Mouse (Mus musculus) hindbrain, embryonic 16.5 days (tissue): ENCODE results near the gene 2310061I04Rik. TPM values are rescaled to one million over a fixed set of nuclear protein-coding genes. Genes with fewer than 3 reads are reported as not detected.

Source experiments
- ATAC-seq: fragments of 200-750 bp; cut with Nextera tagmentation; 2 replicates; pipeline ENCODE4 v1.8.0; 2017; ENCODE audit warnings: moderate TSS enrichment, moderate library complexity
- H3K27ac ChIP-seq: fragments of 300-500 bp; sonication (generic); 2 replicates; pipeline ENCODE4 v1.5.1; 2014; ENCODE audit warnings: low read depth, mild to moderate bottlenecking, control low read depth, low read length, moderate library complexity
- H3K27me3 ChIP-seq: fragments of 300-500 bp; sonication (generic); replicated peaks from 2 replicates; pipeline ENCODE4 v1.6.1; 2014; ENCODE audit warnings: low read length; ENCODE audit not compliant: control insufficient read depth, insufficient read depth
- H3K36me3 ChIP-seq: fragments of 300-500 bp; sonication (generic); 2 replicates; pipeline ENCODE4 v1.6.1; 2014; ENCODE audit warnings: mild to moderate bottlenecking, low read length, moderate library complexity, mixed read lengths; ENCODE audit not compliant: control insufficient read depth, insufficient read depth
- H3K4me1 ChIP-seq: fragments of 300-500 bp; sonication (generic); 2 replicates; pipeline ENCODE4 v1.6.1; 2014; ENCODE audit warnings: low read depth, low read length; ENCODE audit not compliant: control insufficient read depth, insufficient read depth
- H3K4me2 ChIP-seq: fragments of 300-500 bp; sonication (generic); 2 replicates; pipeline ENCODE4 v1.6.1; 2014; ENCODE audit warnings: mild to moderate bottlenecking, low read length, control low read depth, moderate library complexity
- H3K4me3 ChIP-seq: fragments of 300-500 bp; sonication (generic); 2 replicates; pipeline ENCODE4 v1.5.1; 2014; ENCODE audit warnings: mild to moderate bottlenecking, low read length, control low read depth, moderate library complexity
- H3K9ac ChIP-seq: fragments of 300-500 bp; sonication (generic); 2 replicates; pipeline ENCODE4 v1.6.1; 2014; ENCODE audit warnings: low read depth, mild to moderate bottlenecking, control low read depth, low read length, moderate library complexity
- H3K9me3 ChIP-seq: fragments of 300-500 bp; sonication (generic); 2 replicates; pipeline ENCODE4 v1.6.1; 2014; ENCODE audit warnings: mild to moderate bottlenecking, low read length, moderate library complexity; ENCODE audit not compliant: control insufficient read depth
- WGBS: fragments of 180-500 bp; shearing (Covaris S2); extraction: QIAGEN DNeasy Blood & Tissue Kit; methylation state at CpG from one replicate; pipeline ENCODE4 v1.1.7; 2014; 5-methylcytosine and 5-hydroxymethylcytosine counted together
- polyA plus RNA-seq: library from polyadenylated mRNA; unstranded; fragments of >200 nt; fragmentation: Nextera tagmentation; extraction: Ambion mirVana; gene quantifications from 2 replicates; pipeline ENCODE4 v1.2.1, GENCODE M21; 2015

Gene 2310061I04Rik
- polyA plus RNA-seq, 1 experiment from 2014 or later, result 67.4 TPM

GRCm38 (mm10) chr17:35905587-35905986, 8.4 kb upstream of the 2310061I04Rik start:
- H3K9ac ChIP-seq, result no peak overlapping the region
- 100% methylated on average over 1 of the region's 1 CpGs for WGBS
- peaks cover 46% of the 10 kb centered on the region for H3K36me3 ChIP-seq
- no peak overlapping the region for H3K4me3 ChIP-seq
- no peaks in the 10 kb centered on the region for H3K27me3 ChIP-seq
- no peak overlapping the region for H3K4me2 ChIP-seq
- no peak for ATAC-seq
- H3K4me1 ChIP-seq, result peaks cover 16% of the 10 kb centered on the region
- H3K27ac ChIP-seq, result no peak overlapping the region
- no peaks in the 10 kb centered on the region for H3K9me3 ChIP-seq

- Histone ChIP-seq H3K27me3 (no peaks in the 10 kb centered on the region), H3K27ac (no peak overlapping the region), H3K9me3 (no peaks in the 10 kb centered on the region), H3K4me1 (peaks cover 13% of the 10 kb centered on the region), H3K9ac (no peak overlapping the region), H3K4me2 (no peak overlapping the region), H3K4me3 (no peak overlapping the region), H3K36me3 (peaks cover 55% of the 10 kb centered on the region)
- no peak for ATAC-seq
- WGBS, result 85% methylated on average over 4 of the region's 4 CpGs
Measured at GRCm38 (mm10) chr17:35903992-35904355, 6.7 kb upstream of the 2310061I04Rik start.

GRCm38 (mm10) chr17:35903343-35903991, 6.2 kb upstream of the 2310061I04Rik start:
- ATAC-seq, result no peak
- Histone ChIP-seq H3K9me3 (no peaks in the 10 kb centered on the region), H3K9ac (no peak overlapping the region), H3K27me3 (no peaks in the 10 kb centered on the region), H3K4me2 (no peak overlapping the region), H3K36me3 (peaks cover 55% of the 10 kb centered on the region), H3K27ac (no peak overlapping the region), H3K4me3 (no peak overlapping the region), H3K4me1 (peaks cover 8% of the 10 kb centered on the region)
- 86% methylated on average over 9 of the region's 9 CpGs for WGBS

- 89% methylated on average over 3 of the region's 3 CpGs for WGBS
- Histone ChIP-seq H3K4me1 (peaks cover 13% of the 10 kb centered on the region), H3K36me3 (peaks cover 44% of the 10 kb centered on the region), H3K9ac (no peak overlapping the region), H3K27me3 (no peaks in the 10 kb centered on the region), H3K4me2 (no peak overlapping the region), H3K4me3 (no peak overlapping the region), H3K9me3 (no peaks in the 10 kb centered on the region), H3K27ac (no peak overlapping the region)
- no peak for ATAC-seq
Measured at GRCm38 (mm10) chr17:35900636-35901035, 3.4 kb upstream of the 2310061I04Rik start.

- Histone ChIP-seq H3K4me1 (peaks cover 13% of the 10 kb centered on the region), H3K36me3 (peaks cover 32% of the 10 kb centered on the region), H3K27ac (peak overlapping the region; percentile 98), H3K9me3 (no peaks in the 10 kb centered on the region), H3K4me2 (peak overlapping the region; percentile 99), H3K4me3 (peak overlapping the region; percentile 80), H3K27me3 (no peaks in the 10 kb centered on the region), H3K9ac (peak overlapping the region; percentile 93)
- peak; percentile 43 for ATAC-seq
- 40% methylated on average over 23 of the region's 23 CpGs for whole genome bisulfite sequencing
Measured at GRCm38 (mm10) chr17:35897644-35898573, 678 bp upstream of the 2310061I04Rik start.

GRCm38 (mm10) chr17:35887725-35888124, 9.5 kb downstream of the 2310061I04Rik start:
- H3K9ac ChIP-seq, result no peak overlapping the region
- H3K4me1 ChIP-seq, result no peaks in the 10 kb centered on the region
- no peak overlapping the region for H3K27ac ChIP-seq
- no peak overlapping the region for H3K4me2 ChIP-seq
- no peak for ATAC-seq
- no peaks in the 10 kb centered on the region for H3K9me3 ChIP-seq
- H3K4me3 ChIP-seq, result no peak overlapping the region
- H3K36me3 ChIP-seq, result peaks cover 69% of the 10 kb centered on the region
- H3K27me3 ChIP-seq, result no peaks in the 10 kb centered on the region
- WGBS, result 75% methylated on average over 7 of the region's 17 CpGs

GRCm38 (mm10) chr17:35883777-35884176, 13.5 kb downstream of the 2310061I04Rik start:
- no peaks in the 10 kb centered on the region for H3K27me3 ChIP-seq
- peaks cover 51% of the 10 kb centered on the region for H3K36me3 ChIP-seq
- 99% methylated on average over 14 of the region's 14 CpGs for WGBS
- peaks cover 11% of the 10 kb centered on the region for H3K4me1 ChIP-seq
- H3K4me2 ChIP-seq, result no peak overlapping the region
- no peak overlapping the region for H3K4me3 ChIP-seq
- H3K9me3 ChIP-seq, result no peaks in the 10 kb centered on the region
- no peak overlapping the region for H3K9ac ChIP-seq
- no peak for ATAC-seq
- H3K27ac ChIP-seq, result no peak overlapping the region

- Histone ChIP-seq H3K4me1 (peaks cover 11% of the 10 kb centered on the region), H3K4me2 (no peak overlapping the region), H3K27ac (no peak overlapping the region), H3K9me3 (no peaks in the 10 kb centered on the region), H3K27me3 (no peaks in the 10 kb centered on the region), H3K9ac (no peak overlapping the region), H3K4me3 (no peak overlapping the region), H3K36me3 (peaks cover 42% of the 10 kb centered on the region)
- no peak for ATAC-seq
- WGBS, result 96% methylated on average over 16 of the region's 17 CpGs
Measured at GRCm38 (mm10) chr17:35882924-35883323, 14.3 kb downstream of the 2310061I04Rik start.
